Mouse (Mus musculus) hindbrain, postnatal 0 days (tissue): ENCODE data around the gene Nipsnap3a. TPM values are rescaled to one million over a fixed set of nuclear protein-coding genes. Genes with fewer than 3 reads are reported as not detected.

Experiments used
- ATAC-seq: fragments of 200-750 bp; cut with Nextera tagmentation; 2 replicates; pipeline ENCODE4 v1.8.0; 2017; ENCODE audit warnings: mild to moderate bottlenecking, moderate TSS enrichment, moderate library complexity
- DNase-seq: peaks from one replicate; pipeline ENCODE4 v3.0.0-alpha.2; 2015; ENCODE audit warnings: low spot score
- H3K27ac ChIP-seq: fragments of 300-500 bp; sonication (generic); 2 replicates; pipeline ENCODE4 v1.5.1; 2014; ENCODE audit warnings: mild to moderate bottlenecking
- H3K27me3 ChIP-seq: fragments of 300-500 bp; sonication (generic); 2 replicates; pipeline ENCODE4 v1.6.1; 2014; ENCODE audit warnings: low read length, mixed read lengths; ENCODE audit not compliant: insufficient read depth
- H3K36me3 ChIP-seq: fragments of 300-500 bp; sonication (generic); 2 replicates; pipeline ENCODE4 v1.6.1; 2014; ENCODE audit warnings: low read length, mixed read lengths; ENCODE audit not compliant: insufficient read depth
- H3K4me1 ChIP-seq: fragments of 300-500 bp; sonication (generic); 2 replicates; pipeline ENCODE4 v1.6.1; 2014; ENCODE audit warnings: antibody characterized with exemption, low read length, mixed read lengths; ENCODE audit not compliant: insufficient read depth
- H3K4me2 ChIP-seq: fragments of 300-500 bp; sonication (generic); 2 replicates; pipeline ENCODE4 v1.6.1; 2014; ENCODE audit warnings: low read depth, mild to moderate bottlenecking, low read length, moderate library complexity, mixed read lengths
- H3K4me3 ChIP-seq: fragments of 300-500 bp; sonication (generic); 2 replicates; pipeline ENCODE4 v1.5.1; 2014; ENCODE audit warnings: low read length
- H3K9ac ChIP-seq: fragments of 300-500 bp; sonication (generic); replicated peaks from 2 replicates; pipeline ENCODE4 v1.6.1; 2014; ENCODE audit warnings: mild to moderate bottlenecking, low read length, moderate library complexity, mixed read lengths
- H3K9me3 ChIP-seq: fragments of 300-500 bp; sonication (generic); 2 replicates; pipeline ENCODE4 v1.6.1; 2016; ENCODE audit warnings: low read length, mixed read lengths
- CTCF ChIP-seq: IDR thresholded peaks from 2 replicates; pipeline ENCODE4 v1.5.1; 2016; ENCODE audit warnings: antibody characterized with exemption, control low read depth, low read depth
- WGBS: fragments of 180-500 bp; shearing (Covaris S2); extraction: QIAGEN DNeasy Blood & Tissue Kit; methylation state at CpG from one replicate; pipeline ENCODE4 v1.1.7; 2014; 5-methylcytosine and 5-hydroxymethylcytosine counted together
- polyA plus RNA-seq: library from polyadenylated mRNA; unstranded; fragments of >200 nt; fragmentation: Nextera tagmentation; extraction: Ambion mirVana; gene quantifications from 2 replicates; pipeline ENCODE4 v1.2.1, GENCODE M21; 2015
- total RNA-seq: library from RNA; depleted of rRNA; stranded (reverse); fragments of >200 nt; gene quantifications from 2 replicates; pipeline ENCODE4 v1.2.3, GENCODE M21; 2014; rRNA removed

Nipsnap3a gene
- total RNA-seq, result not detected in 2 replicates
- polyA plus RNA-seq, result not detected in 2 replicates

- Histone ChIP-seq H3K4me2 (peak within 1 kb of the TSS; percentile 29), H3K9me3 (no peaks in the 10 kb centered on the region), H3K9ac (no peak within 1 kb of the TSS), H3K36me3 (no peaks in the 10 kb centered on the region), H3K27me3 (no peaks in the 10 kb centered on the region), H3K27ac (no peak within 1 kb of the TSS), H3K4me3 (no peak within 1 kb of the TSS), H3K4me1 (no peaks in the 10 kb centered on the region)
- DNase-seq (no peak), ATAC-seq (no peak)
- 33% methylated on average over 12 of the region's 12 CpGs for WGBS
- no peak for TF ChIP-seq CTCF
These were observed at the start of gene Nipsnap3a for GRCm38 (mm10) chr4:52989248-52989647. Gene Nipsnap3a (plus strand): TSS chr4:52989272.

- TF ChIP-seq CTCF, result no peak
- ATAC-seq (no peak), DNase-seq (no peak)
- Histone ChIP-seq H3K4me1 (no peaks in the 10 kb centered on the region), H3K4me2 (no peak overlapping the region), H3K9ac (no peak overlapping the region), H3K27ac (no peak overlapping the region), H3K27me3 (no peaks in the 10 kb centered on the region), H3K36me3 (no peaks in the 10 kb centered on the region), H3K4me3 (no peak overlapping the region), H3K9me3 (no peaks in the 10 kb centered on the region)
These were observed 42.4 kb upstream of the Nipsnap3a start for GRCm38 (mm10) chr4:52946665-52947064.

GRCm38 (mm10) chr4:52949005-52949404, 40.1 kb upstream of the Nipsnap3a start:
- Histone ChIP-seq H3K9ac (no peak overlapping the region), H3K4me3 (no peak overlapping the region), H3K9me3 (no peaks in the 10 kb centered on the region), H3K4me2 (no peak overlapping the region), H3K36me3 (no peaks in the 10 kb centered on the region), H3K27me3 (no peaks in the 10 kb centered on the region), H3K4me1 (no peaks in the 10 kb centered on the region), H3K27ac (no peak overlapping the region)
- ATAC-seq (no peak), DNase-seq (no peak)
- WGBS, result 91% methylated on average over 2 of the region's 2 CpGs
- TF ChIP-seq CTCF, result no peak

GRCm38 (mm10) chr4:52958693-52959092, 30.4 kb upstream of the Nipsnap3a start:
- Histone ChIP-seq H3K9me3 (no peaks in the 10 kb centered on the region), H3K4me2 (no peak overlapping the region), H3K4me1 (no peaks in the 10 kb centered on the region), H3K27ac (no peak overlapping the region), H3K36me3 (no peaks in the 10 kb centered on the region), H3K27me3 (no peaks in the 10 kb centered on the region), H3K4me3 (no peak overlapping the region), H3K9ac (no peak overlapping the region)
- ATAC-seq, result peak; percentile 70
- peak; percentile 80 for DNase-seq
- WGBS, result 20% methylated on average over 4 of the region's 4 CpGs
- TF ChIP-seq CTCF, result peak; percentile 72

GRCm38 (mm10) chr4:52964247-52964646, 24.8 kb upstream of the Nipsnap3a start, which contains the start of gene Olfr270:
Gene Olfr270 (plus strand): TSS chr4:52964547.
- no peak within 1 kb of the TSS for H3K4me2 ChIP-seq
- H3K27ac ChIP-seq, result no peak within 1 kb of the TSS
- DNase-seq (no peak), ATAC-seq (no peak)
- no peak within 1 kb of the TSS for H3K9ac ChIP-seq
- no peaks in the 10 kb centered on the region for H3K4me1 ChIP-seq
- H3K4me3 ChIP-seq, result no peak within 1 kb of the TSS
- H3K36me3 ChIP-seq, result no peaks in the 10 kb centered on the region
- TF ChIP-seq CTCF, result no peak
- H3K27me3 ChIP-seq, result no peaks in the 10 kb centered on the region
- H3K9me3 ChIP-seq, result no peaks in the 10 kb centered on the region

- ATAC-seq, result peak; percentile 67; the same call in 1 of the 2 replicates
- Histone ChIP-seq H3K4me3 (no peak overlapping the region), H3K36me3 (no peaks in the 10 kb centered on the region), H3K27me3 (no peaks in the 10 kb centered on the region), H3K9ac (no peak overlapping the region), H3K4me1 (no peaks in the 10 kb centered on the region), H3K27ac (no peak overlapping the region), H3K4me2 (no peak overlapping the region), H3K9me3 (no peaks in the 10 kb centered on the region)
- peak; percentile 74 for DNase-seq
- WGBS, result 77% methylated on average over 2 of the region's 2 CpGs
- peak; percentile 82 for TF ChIP-seq CTCF
These were observed 3.9 kb upstream of the Nipsnap3a start for GRCm38 (mm10) chr4:52985216-52985615.

GRCm38 (mm10) chr4:52986266-52986665, 2.8 kb upstream of the Nipsnap3a start:
- WGBS, result 80% methylated on average over 2 of the region's 2 CpGs
- no peak for TF ChIP-seq CTCF
- H3K36me3 ChIP-seq, result no peaks in the 10 kb centered on the region

More at GRCm38 (mm10) chr4:52986266-52986665, 2.8 kb upstream of the Nipsnap3a start:
- no peak overlapping the region for H3K4me3 ChIP-seq
- ATAC-seq (no peak), DNase-seq (no peak)
- H3K27ac ChIP-seq, result no peak overlapping the region
- H3K4me2 ChIP-seq, result no peak overlapping the region
- H3K27me3 ChIP-seq, result no peaks in the 10 kb centered on the region
- no peaks in the 10 kb centered on the region for H3K4me1 ChIP-seq
- H3K9ac ChIP-seq, result no peak overlapping the region
- no peaks in the 10 kb centered on the region for H3K9me3 ChIP-seq
